Mouse (Mus musculus) embryo, embryonic 11.5 days (tissue): Measurements from ENCODE around the gene Ntrk3.

Experiments used
- DNase-seq: peaks from one replicate; pipeline ENCODE4 v3.0.0-alpha.2; 2012; ENCODE audit warnings: low read depth, low spot score

Ntrk3 gene

GRCm38 (mm10) chr7:78361341-78362309 is 376.2 kb downstream of the Ntrk3 start:
- DNase-seq: no peak

GRCm38 (mm10) chr7:78347464-78347863 is 390.3 kb downstream of the Ntrk3 start:
- no peak for DNase-seq

- DNase-seq: no peak
Observed at GRCm38 (mm10) chr7:78333422-78333821, 404.4 kb downstream of the Ntrk3 start.

GRCm38 (mm10) chr7:78328301-78328700 is 409.5 kb downstream of the Ntrk3 start:
- no peak for DNase-seq

- no peak for DNase-seq
Observed at GRCm38 (mm10) chr7:78326185-78326584, 411.6 kb downstream of the Ntrk3 start.

GRCm38 (mm10) chr7:78318640-78319039 is 419.2 kb downstream of the Ntrk3 start:
- DNase-seq: no peak

- DNase-seq: no peak
Observed at GRCm38 (mm10) chr7:78305770-78306169, 432.0 kb downstream of the Ntrk3 start.

GRCm38 (mm10) chr7:78305029-78305428 is 432.8 kb downstream of the Ntrk3 start:
- no peak for DNase-seq

- no peak for DNase-seq
Observed at GRCm38 (mm10) chr7:78297290-78297689, 440.5 kb downstream of the Ntrk3 start.

GRCm38 (mm10) chr7:78294322-78294721 is 443.5 kb downstream of the Ntrk3 start:
- no peak for DNase-seq

GRCm38 (mm10) chr7:78290186-78290585 is 447.6 kb downstream of the Ntrk3 start:
- DNase-seq: no peak

- no peak for DNase-seq
Observed at GRCm38 (mm10) chr7:78286516-78287238, 451.1 kb downstream of the Ntrk3 start.

GRCm38 (mm10) chr7:78269506-78270250 is 468.1 kb downstream of the Ntrk3 start:
- DNase-seq: no peak

GRCm38 (mm10) chr7:78267461-78268007 is 470.3 kb downstream of the Ntrk3 start:
- peak; percentile 43 for DNase-seq

- DNase-seq: no peak
Observed at GRCm38 (mm10) chr7:78264432-78265002, 473.3 kb downstream of the Ntrk3 start.

- DNase-seq: no peak
Observed at GRCm38 (mm10) chr7:78261420-78262125, 476.2 kb downstream of the Ntrk3 start.

- no peak for DNase-seq
Observed at GRCm38 (mm10) chr7:78258151-78258550, 479.7 kb downstream of the Ntrk3 start.

- no peak for DNase-seq
Observed at GRCm38 (mm10) chr7:78253777-78254385, 483.9 kb downstream of the Ntrk3 start.

- no peak for DNase-seq
Observed at GRCm38 (mm10) chr7:78248119-78248642, 489.6 kb downstream of the Ntrk3 start.

GRCm38 (mm10) chr7:78239012-78239411 is 498.8 kb downstream of the Ntrk3 start:
- no peak for DNase-seq
